Mouse (Mus musculus) kidney, postnatal 10 days (tissue): ENCODE results near the gene Cd180.

ENCODE experiments used
- DNase-seq: peaks from one replicate; pipeline ENCODE4 v3.0.0; 2021; ENCODE audit warnings: mixed read lengths

Gene Cd180

DNA sequence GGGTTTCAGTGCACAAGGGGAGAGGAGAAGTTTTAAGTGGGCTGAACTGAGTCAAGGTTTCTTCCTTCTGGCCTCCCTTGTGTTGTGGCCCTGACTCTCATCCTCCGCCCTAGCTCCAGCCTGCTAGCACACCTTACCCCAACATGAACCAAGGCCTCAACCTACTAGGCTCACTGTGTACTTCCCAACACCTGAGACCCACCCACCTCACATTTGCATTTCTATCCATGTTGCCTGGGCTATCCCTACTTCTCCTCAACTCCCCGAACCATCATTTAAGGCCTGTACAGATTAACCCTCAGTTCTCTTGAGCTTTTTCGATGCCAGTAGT lies 51.9 kb downstream of the Cd180 start:
- no peak for DNase-seq

DNA sequence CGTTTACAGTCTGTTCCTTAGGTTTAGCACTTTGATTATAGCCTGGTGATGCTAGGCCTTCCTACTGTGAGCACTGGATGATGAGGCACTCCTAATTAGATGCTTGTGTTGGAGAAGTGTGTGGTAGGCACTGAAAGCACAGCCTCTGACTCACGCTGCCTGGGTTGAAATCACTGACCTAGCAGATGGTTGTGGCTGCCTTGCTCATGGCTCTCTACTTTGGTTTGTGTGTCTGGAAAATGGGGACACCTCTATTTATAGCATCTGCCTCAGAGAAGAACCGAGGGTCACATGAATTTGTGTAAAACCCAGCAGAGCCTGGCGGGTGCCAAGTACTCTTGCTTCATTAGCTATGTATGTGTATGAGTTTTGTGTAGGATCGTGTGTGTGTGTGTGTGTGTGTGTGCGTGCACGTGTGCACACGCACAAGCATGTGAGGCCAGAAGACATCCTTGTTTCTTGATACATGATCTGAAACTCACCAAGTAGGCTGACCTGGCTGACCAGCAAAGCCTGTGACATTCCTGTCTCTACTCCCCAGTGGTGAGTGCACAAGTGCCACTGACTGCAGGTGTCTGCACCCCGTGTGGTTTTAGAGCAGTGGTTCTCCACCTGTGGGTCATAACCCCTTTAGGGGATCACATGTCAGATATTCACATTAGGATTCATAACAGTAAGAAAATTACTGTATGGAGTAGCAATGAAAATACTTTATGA lies 52.4 kb downstream of the Cd180 start:
- DNase-seq = no peak

DNA sequence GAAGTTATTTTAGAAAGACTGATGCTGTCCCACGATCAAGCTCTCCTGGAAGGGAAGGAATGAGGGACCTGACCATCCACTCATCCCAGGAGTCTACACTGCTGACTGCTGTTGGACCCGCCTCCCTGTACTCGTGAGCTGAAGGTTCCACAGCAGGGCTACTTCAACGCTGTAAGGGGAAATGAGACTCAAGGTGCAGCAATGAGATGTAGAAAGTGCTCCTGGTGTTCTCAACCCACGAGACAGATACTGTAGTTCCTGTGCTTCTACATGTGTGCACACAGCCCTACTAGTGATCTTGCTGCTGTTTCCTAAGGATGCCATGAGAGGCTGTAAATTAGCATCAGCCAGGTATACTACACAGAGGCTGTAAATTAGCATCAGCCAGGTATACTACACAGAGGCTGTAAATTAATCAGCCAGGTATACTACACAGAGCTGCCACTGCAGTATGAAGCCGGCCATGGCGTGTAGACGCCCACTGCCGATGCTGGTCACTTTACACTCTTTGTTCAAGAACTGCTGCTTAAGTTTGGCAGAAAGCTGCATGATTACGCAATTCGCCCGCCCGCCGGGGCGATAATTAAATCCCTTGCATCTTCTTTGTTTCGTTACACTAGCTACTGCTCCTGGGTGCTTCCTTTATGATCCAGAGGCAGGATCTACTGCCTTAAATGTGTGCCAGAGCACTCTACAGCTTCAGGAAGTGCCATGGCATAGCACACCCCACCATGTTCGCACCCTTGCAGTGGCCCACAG lies 53.6 kb downstream of the Cd180 start:
- no peak for DNase-seq

DNA sequence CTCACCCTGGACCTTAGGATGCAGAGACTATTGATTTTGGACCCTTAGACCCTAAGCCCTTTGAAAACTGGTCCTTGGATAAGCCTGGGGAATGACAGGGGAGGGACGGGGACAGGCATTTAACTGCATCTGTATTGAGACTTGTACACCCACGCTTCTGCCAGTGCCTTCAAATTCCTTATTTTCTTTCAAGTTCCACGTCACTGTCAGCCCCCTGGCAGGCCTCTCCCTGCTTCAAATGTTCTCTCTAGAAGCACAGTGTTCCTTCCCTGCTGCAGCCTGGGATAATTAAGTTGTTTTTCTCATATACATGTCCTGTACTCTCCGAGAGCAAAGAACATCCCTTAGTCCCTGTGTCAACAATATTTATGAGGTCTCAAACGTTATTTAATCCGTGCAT lies 55.8 kb downstream of the Cd180 start:
- no peak for DNase-seq

DNA sequence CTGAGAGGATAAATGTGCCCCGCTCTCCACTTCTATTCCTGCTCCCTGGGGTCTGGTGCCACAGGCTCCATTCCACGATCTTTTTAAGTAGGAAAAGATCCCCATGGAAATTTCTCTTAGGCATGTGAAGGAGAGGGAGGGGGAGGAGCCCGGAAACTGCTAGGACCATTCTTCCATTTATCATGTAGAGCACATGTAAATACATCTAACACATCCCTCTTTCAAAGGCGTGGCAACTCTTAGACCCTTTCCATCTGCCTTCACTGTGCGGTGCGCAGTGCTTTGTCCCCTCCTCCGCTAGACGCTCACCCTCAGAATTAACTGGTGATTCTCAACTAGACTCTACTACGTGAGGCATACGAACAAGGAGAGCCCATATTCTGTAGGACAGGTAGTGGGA lies 56.5 kb downstream of the Cd180 start:
- DNase-seq = no peak

DNA sequence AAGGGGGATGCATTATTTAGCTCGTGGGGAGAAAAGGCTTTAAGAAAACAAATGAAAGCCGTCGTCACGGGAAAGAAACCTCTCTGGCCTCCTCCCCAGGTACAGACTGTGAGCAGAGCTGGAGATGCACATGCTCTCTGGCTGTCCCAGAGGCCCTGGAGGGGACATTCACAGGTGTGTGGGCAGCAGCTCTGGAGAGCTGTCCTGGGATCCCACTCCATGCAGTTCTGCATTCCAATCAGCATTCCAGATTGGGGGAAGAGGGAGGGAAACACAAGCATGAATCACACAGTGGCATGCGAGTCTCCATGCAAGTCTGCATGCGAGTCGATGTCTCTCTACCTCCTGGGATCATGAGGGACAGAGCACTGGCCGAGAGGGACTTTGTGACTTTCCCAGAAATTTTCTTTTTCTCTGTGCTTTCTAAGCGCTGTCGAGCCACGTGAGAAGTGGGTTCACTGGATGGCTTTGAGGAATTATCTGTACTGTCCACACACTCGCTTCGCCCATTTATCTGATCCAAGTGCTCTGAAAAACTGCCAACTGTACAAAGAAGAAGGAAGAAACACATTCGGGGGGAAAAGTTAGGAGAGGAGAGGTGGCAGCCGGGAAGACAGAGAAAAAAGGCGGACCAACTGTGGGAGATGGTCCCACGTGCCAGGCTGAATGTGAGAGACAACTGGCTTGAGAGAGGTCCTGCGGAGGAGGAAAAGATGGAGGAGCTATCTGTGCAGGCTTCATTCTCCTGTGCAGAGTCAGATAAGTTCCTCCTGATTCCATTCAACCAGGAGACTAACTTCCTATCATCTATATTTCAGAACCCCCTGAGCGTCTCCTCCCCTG lies 60.6 kb downstream of the Cd180 start:
- DNase-seq = no peak

DNA sequence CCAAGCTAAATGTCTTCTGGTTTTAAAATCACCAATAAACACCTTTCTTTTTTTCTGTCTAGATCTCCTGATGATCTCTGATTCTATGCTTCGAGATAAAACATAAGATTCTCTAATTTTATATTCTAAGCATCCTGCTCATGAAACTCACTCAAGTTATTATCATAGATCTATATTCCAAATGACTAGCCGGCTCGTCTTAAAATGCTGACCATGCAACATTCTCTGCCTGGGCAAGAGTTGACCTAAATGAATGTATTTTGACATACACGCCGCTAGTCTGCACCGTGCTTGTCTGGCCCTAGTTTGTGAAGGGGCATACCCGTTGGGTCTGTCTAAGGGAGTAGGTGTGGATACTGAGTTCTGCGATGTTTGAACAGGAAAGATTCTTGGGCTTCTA lies 61.8 kb downstream of the Cd180 start:
- DNase-seq = no peak

DNA sequence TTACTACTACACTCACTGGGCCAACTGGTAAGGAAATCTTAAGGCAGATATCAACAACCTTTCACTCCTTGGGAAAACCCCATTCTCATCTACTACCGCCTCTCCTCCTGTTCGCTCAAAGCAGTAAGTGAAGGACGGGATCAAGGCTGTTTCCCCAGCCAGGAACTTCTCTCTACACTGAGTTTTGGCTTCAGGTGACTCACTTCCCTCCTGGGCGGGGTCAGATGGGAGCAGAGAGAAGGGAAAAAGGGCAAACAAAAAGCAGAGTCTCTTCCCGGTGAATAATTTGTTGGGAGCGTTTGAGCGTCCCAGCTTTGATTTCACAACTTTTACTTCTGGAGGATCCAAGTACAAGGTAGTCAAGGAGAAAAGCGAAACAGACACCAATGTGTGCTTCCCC lies 62.7 kb downstream of the Cd180 start:
- no peak for DNase-seq

DNA sequence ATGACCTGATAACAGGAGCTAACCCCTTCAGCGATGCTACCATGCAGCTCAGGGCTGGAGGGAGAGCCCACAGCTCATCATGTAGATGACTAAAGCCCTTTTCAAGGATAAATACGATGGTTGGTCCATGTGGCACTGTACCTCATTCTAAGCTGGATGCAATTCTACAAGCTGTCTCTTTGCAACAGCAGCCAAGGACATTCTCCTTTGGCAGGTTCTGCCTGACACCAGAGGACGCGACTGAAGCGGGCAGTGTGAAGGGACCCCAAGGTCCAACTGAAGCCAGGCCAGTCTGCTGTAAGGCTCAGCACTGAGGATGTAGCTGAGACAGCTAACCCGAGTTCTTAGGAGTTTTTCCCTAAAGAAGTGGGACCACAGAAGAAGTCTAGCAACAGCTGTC lies 64.7 kb downstream of the Cd180 start:
- DNase-seq = no peak

DNA sequence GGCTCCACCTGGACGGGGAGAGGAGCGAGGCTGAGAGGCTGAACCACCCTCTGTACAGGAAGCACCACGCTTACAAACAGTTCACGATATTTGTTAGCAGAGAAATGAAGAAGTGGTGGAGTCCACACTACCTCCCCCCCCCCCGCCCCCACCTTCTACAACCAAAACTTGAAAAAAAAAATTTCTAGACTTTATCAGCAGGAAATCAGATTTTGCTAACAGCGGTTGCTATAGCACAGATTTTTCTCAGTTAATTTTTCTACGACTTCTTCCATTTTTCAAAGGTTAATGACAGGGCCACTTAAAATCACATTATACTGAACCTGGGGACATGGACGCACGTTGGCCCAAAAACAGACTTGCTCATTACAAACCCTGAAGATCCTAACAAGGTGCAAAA lies 68.1 kb downstream of the Cd180 start:
- DNase-seq = no peak

DNA sequence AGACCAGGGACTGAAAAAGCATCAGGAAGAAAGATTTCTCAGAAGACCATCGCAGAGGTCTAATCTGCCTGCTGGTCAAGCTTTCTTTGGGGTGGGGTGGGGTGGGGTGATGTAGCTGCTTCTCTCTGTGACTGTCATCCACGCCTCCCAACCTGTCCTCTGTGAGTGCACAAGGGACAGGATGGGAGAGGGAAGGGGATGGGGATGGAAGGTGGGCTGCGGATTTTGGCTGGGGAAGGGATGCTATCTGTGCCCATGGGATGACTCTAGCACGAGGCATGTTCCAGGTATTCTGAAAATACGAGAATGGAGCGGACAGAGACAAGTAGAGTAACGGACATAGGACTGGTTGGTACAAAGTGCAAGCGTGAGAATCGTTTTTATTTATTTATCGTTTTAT lies 68.8 kb downstream of the Cd180 start:
- DNase-seq = no peak

DNA sequence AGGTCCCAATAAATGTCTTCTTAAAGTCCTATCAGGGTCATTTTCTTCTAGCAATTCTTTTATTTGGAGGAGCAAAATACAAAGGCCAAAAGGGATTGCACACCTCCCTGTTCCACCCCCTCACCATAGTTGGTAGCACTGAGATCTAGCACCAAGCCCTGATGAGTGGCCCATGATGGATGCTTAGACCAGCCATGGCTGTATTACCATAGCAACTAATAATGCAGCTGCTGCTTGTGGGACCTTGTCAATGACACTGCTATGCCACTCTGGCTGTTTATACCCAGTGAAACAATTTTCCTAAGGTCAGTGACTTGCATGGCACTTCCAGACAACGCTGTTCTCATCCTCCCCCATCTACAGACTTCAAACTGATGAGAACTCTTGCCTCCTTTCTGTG lies 70.9 kb downstream of the Cd180 start:
- DNase-seq = no peak

DNA sequence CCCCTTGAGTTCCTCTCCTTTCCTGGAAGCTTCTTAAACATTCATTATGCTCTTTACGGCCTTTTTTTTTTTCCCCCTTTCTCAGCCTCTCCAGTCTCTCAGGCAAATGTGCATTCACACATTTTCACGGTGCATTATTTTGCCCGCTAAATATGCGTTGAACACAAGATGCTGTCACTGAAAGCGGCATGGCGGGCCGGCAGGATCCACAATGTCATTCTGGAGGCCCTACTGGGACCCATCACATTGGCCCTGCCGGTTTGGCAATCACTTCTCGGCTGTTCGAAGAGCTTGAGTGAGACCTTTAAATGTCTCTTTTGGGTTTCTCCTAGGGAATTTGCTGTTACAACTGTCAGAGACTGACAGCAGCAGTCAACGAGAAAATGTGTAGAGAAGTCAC lies 71.9 kb downstream of the Cd180 start:
- no peak for DNase-seq

DNA sequence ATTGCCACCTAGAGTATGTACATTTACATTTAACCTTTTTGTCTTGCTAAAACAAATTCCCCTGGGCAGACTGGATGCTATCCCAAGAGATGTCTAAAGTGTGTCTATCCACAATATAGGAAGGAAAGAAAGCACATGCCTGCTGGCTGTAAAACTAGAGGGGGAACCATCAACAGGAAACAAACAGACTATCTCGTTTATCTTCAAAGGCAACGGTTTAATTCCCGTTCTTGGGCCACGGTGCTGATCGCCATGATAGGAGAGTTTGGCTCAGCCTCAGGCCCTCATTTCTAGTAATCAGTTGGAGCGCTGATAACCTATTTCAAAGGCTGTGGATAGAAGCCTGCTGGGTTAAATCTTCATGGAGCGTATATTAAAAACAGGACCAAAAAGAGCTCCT lies 73.8 kb downstream of the Cd180 start:
- no peak for DNase-seq

DNA sequence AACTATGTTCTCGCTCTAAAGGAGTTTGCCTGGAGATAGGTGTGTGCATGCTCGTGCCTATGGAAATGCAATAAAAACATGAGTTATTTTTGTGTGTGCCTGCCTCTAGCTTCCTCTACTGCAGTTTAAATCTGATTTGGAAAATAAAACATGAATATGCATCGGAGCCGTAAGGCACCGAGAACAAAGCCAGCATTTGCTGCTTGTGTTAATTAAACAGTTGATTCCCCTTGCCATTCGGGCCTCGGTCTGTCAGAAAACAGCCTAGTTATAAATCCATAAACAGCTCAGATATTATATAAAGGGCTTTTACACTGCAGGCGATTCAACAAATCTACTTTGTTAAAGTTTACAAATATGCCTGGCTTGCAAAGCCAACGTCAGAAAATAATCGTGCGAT lies 75.2 kb downstream of the Cd180 start:
- DNase-seq = no peak

DNA sequence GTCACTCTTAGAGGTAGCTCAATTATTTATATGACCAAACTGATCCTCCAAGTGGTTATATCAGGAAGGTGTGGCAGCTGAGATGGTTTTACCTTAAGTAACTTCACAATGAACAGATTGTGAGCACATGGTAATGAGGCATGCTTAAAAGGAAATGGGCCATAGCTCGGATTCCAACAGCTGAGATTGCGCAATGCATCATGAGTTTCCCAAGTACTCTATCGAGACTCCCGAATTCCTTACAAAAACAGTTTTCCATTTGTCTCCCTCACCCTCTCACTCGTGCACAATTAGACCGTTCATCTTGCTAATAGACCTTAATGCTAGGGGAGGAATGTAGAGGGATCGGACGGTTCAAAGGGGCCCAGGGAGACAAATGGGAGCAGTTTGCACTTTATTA lies 76.8 kb downstream of the Cd180 start:
- no peak for DNase-seq

DNA sequence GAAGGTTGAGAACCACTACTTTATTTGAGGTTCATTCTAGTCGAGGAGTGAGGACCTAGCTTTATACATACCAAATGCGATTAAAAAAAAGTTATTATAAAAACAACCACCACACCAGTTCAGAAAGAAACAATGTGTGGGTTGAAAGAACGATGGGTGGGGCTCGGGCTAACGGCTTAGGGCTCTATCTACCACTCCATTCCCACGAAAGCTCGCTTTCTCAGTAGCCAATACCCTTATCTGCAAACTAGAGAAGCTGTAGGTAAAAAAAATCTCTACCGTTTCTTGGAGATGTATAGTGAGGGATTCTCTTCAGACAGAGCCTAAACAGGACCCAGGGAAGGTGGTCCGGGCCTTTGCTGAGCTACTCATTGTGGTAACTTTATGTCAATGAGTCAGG lies 79.8 kb downstream of the Cd180 start:
- no peak for DNase-seq

DNA sequence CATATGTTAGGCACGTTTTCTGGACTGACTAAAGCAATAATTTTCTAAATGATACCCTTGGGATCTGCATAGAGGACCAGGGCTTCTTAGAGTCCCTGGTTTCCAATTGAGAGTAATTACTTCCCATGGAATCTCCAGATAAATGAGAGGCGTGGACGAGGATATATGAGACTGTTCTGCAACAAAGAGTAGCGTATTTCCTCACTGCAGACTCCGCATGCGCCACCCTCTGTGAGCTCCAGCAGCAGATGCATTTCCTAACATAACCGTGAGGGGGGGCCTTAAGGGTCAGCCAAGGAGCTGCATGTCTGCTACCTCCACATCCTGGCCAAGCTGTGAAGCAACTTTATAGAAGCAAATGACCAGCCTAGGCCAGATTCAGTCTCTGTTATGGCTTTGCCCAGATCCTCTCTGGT lies 81.4 kb downstream of the Cd180 start:
- peak; percentile 71 for DNase-seq

DNA sequence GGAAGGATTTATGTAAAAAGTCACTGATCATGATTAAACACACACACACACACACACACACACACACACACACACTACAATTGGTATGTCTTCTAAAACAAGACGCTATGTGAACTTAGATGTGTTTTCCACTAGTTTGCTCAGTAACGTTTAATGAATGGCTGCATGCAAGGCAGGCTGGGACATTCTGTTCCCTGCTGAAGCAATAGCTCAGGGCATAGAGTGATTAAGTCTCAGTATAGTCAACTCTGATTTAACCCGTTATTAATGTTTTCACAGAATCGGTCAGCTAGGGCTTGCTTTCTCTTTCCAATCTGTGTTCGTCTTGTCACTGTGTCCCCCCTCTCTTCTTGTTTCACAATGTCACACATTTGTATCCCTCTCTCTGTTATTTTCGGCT lies 82.1 kb downstream of the Cd180 start:
- DNase-seq = no peak

DNA sequence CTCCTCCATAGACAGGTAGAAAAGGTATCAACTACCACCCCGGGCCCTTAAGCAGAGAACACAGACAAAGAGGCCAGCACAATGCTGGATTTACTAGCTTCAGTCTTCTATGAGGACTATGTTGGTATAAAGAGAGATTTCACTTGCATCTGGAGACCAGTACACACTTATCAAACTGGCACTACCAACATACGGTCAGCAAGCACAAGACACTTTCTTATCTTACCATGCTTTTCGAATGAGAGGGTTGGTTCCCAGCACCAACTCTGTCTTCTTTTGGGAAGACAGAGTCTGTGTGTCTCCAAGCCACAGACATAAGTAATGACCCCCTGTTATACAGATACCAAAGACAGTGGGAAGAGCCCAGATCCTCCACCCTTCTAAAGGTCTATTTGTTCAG lies 85.5 kb downstream of the Cd180 start:
- DNase-seq = no peak

DNA sequence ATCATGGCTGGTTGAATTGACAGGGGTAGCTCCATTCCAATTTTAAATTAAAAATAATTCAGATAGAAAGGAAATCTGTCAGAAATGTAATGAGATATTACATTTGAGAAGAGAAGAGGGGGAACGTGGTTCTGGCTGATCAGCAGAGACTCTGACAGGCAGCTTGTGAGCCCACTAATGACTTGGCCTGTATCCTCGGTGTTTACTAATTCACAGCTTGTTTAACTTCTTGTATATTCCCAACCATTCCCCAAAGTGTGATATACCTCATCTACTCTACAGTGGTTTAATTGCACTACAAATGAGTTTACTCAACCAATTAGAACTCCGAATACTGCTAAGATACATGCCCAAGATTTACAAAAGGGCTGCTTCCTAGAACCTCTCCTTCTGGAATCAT lies 85.9 kb downstream of the Cd180 start:
- DNase-seq = no peak

DNA sequence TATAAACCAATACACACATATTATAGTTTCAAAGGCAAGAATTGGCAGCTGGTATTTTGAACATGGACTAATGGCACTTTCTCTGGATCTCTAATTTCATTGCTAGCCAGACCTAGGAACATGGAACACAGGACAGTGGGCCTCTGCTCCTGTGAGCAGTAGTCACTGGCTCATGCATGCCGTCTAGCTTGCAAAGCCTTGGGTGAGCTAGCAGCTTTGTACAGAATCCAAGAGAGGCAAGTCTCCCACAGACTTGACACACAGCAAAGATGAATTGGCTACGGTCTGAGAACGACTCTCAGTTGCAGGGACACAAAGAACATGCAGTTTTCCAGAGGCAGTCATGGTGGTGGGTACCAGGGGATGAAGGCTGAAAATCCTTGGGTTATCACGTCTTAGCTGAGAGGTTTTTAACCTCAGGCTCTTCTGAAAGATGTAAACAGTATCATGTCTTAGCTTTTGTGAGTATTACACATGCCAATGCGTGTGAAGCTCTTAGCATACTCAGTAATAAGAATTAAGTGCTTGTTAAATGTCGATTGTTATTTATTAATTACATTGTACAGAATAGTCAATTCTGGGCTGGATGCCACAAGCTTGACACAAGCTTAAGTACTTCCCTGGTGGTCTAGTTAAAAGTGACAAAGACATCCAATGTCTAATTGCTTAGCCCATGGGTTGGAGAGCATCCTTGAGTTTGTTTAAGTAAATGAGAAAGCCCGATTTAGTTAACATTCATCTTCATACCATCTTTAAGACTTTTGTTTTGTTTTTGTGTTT lies 90.4 kb downstream of the Cd180 start:
- DNase-seq = no peak

DNA sequence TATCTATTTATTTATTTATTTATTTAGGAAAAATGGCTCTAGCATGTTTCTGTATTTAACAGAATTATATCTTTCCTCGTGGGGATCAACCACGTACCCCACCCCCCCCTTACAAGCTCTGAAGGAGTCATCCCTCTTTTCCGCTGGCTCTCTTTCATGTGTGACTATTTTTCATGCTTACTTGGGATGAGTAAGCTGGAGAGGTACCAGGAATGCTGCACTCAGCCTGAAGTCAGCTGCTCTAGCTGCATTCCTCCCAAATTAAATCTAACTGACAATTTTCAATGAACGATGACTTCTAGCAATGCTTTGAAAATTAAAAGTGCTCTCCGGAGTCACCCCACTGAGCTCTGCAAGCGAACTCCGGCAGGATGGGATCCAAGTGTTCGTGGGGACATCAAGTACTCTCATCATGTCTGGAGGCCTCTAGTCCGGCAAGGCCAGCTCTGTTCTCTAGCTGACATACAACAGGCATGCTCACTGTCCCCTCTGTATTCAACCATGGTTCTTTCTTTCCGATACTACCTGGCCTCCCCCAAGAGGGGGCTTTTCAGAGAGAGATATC lies 93.4 kb downstream of the Cd180 start:
- DNase-seq = peak; percentile 42
